Mouse (Mus musculus): ENCODE measurements around the gene H1f0. TPM values are rescaled to one million over a fixed set of nuclear protein-coding genes. Genes with fewer than 3 reads are reported as not detected.

The H1f0 gene
- polyA plus RNA-seq, 1 experiment = 111 TPM

DNA sequence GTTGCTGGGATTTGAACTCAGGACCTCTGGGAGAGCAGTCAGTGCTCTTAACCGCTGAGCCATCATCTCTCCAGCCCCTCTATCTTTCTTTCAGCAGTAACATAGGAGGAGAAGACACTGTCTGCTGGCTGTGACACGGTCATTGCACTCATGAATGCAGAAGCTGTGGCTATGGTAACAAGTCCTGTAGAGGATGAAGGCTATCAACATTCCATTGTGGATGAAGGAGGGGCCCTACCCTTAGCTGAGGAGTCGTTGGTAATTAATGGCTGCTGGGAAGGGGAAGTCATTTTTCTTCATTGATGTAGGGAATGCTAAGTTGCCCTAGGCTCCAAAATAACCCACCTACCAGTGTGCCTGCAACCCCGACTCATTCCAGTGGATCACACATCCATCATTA is 10.1 kb upstream of the H1f0 start:
- TF ChIP-seq CTCF (IDR thresholded peaks at IDR 0.05; ENCODE audit: control insufficient read depth, insufficient read depth, insufficient read length) (no peak), MAX (IDR thresholded peaks at IDR 0.05) (no peak), FOSL1 (IDR thresholded peaks at IDR 0.05; ENCODE audit: insufficient read depth, low read length, poor library complexity, severe bottlenecking) (no peak), USF1 (IDR thresholded peaks at IDR 0.05; ENCODE audit: low read depth) (no peak), MYOG (IDR thresholded peaks at IDR 0.05; ENCODE audit: control insufficient read depth, extremely low read depth, insufficient read length) (no peak), MYOD1 (IDR thresholded peaks at IDR 0.05; ENCODE audit: control insufficient read depth, insufficient read length, low read depth) (no peak), CEBPB (IDR thresholded peaks at IDR 0.05; ENCODE audit: low read depth) (no peak)
- H3K4me3 ChIP-seq (ENCODE audit: insufficient read depth, poor library complexity, severe bottlenecking) = no peak overlapping the region
- no peaks in the 10 kb centered on the region for H3K79me2 ChIP-seq (ENCODE audit: control insufficient read depth, insufficient read depth)
- H3K27me3 ChIP-seq (ENCODE audit: control insufficient read depth, insufficient read depth, insufficient read length) = peaks cover 10% of the 10 kb centered on the region
- H3K36me3 ChIP-seq (ENCODE audit: control insufficient read depth, insufficient read depth) = no peaks in the 10 kb centered on the region
- H3ac ChIP-seq (ENCODE audit: control insufficient read depth, insufficient read length, low read depth) = no peak overlapping the region
- H3K79me3 ChIP-seq (ENCODE audit: low read depth) = no peaks in the 10 kb centered on the region

DNA sequence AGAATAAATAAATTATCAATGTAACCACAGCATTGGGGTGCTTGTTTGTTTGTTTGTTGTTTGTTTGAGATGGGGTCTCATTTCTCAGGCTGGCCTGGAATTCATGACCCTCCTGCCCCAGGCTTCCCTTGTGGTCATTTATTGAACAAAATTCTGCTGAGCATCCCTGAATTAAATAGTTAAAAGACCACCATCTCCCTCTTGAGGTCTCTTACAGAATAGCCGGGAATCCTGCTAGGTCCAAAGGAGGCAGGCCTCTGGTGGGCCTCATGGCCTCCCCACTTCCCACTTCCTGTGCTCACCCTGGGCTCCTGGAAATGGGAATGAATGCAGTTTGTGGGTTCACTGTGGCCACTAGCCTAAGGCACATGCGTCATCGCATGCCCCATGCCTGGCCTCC is 9.4 kb upstream of the H1f0 start:
- Histone ChIP-seq H3K79me2 (ENCODE audit: control insufficient read depth, insufficient read depth) (no peaks in the 10 kb centered on the region), H3ac (ENCODE audit: control insufficient read depth, insufficient read length, low read depth) (no peak overlapping the region), H3K36me3 (ENCODE audit: control insufficient read depth, insufficient read depth) (no peaks in the 10 kb centered on the region), H3K79me3 (ENCODE audit: low read depth) (no peaks in the 10 kb centered on the region), H3K4me3 (ENCODE audit: insufficient read depth, poor library complexity, severe bottlenecking) (no peak overlapping the region), H3K27me3 (ENCODE audit: control insufficient read depth, insufficient read depth, insufficient read length) (peaks cover 15% of the 10 kb centered on the region)
- TF ChIP-seq FOSL1 (IDR thresholded peaks at IDR 0.05; ENCODE audit: insufficient read depth, low read length, poor library complexity, severe bottlenecking) (no peak), MYOG (IDR thresholded peaks at IDR 0.05; ENCODE audit: control insufficient read depth, extremely low read depth, insufficient read length) (no peak), MYOD1 (IDR thresholded peaks at IDR 0.05; ENCODE audit: control insufficient read depth, insufficient read length, low read depth) (no peak), USF1 (IDR thresholded peaks at IDR 0.05; ENCODE audit: low read depth) (no peak), CEBPB (IDR thresholded peaks at IDR 0.05; ENCODE audit: low read depth) (no peak), MAX (IDR thresholded peaks at IDR 0.05) (no peak), CTCF (IDR thresholded peaks at IDR 0.05; ENCODE audit: control insufficient read depth, insufficient read depth, insufficient read length) (no peak)

- Histone ChIP-seq H3K36me3 (ENCODE audit: control insufficient read depth, insufficient read depth) (no peaks in the 10 kb centered on the region), H3ac (ENCODE audit: control insufficient read depth, insufficient read length, low read depth) (no peak overlapping the region), H3K4me3 (ENCODE audit: insufficient read depth, poor library complexity, severe bottlenecking) (no peak overlapping the region), H3K79me2 (ENCODE audit: control insufficient read depth, insufficient read depth) (no peaks in the 10 kb centered on the region), H3K27me3 (ENCODE audit: control insufficient read depth, insufficient read depth, insufficient read length) (peaks cover 16% of the 10 kb centered on the region), H3K79me3 (ENCODE audit: low read depth) (no peaks in the 10 kb centered on the region)
- no peak for TF ChIP-seq FOSL1 (IDR thresholded peaks at IDR 0.05; ENCODE audit: insufficient read depth, low read length, poor library complexity, severe bottlenecking)
- no peak for TF ChIP-seq MYOD1 (IDR thresholded peaks at IDR 0.05; ENCODE audit: control insufficient read depth, insufficient read length, low read depth)
- no peak for TF ChIP-seq CTCF (IDR thresholded peaks at IDR 0.05; ENCODE audit: control insufficient read depth, insufficient read depth, insufficient read length)
- TF ChIP-seq CEBPB (IDR thresholded peaks at IDR 0.05; ENCODE audit: low read depth) = no peak
- TF ChIP-seq USF1 (IDR thresholded peaks at IDR 0.05; ENCODE audit: low read depth) = no peak
- no peak for TF ChIP-seq MYOG (IDR thresholded peaks at IDR 0.05; ENCODE audit: control insufficient read depth, extremely low read depth, insufficient read length)
- no peak for TF ChIP-seq MAX (IDR thresholded peaks at IDR 0.05)
Observed at GRCm38 (mm10) chr15:79022671-79023230, 5.5 kb upstream of the H1f0 start.

GRCm38 (mm10) chr15:79023366-79023765 is 4.9 kb upstream of the H1f0 start:
- no peak overlapping the region for H3K4me3 ChIP-seq (ENCODE audit: insufficient read depth, poor library complexity, severe bottlenecking)
- H3K36me3 ChIP-seq (ENCODE audit: control insufficient read depth, insufficient read depth) = no peaks in the 10 kb centered on the region
- peaks cover 16% of the 10 kb centered on the region for H3K27me3 ChIP-seq (ENCODE audit: control insufficient read depth, insufficient read depth, insufficient read length)
- TF ChIP-seq MAX (IDR thresholded peaks at IDR 0.05) = no peak
- no peak for TF ChIP-seq MYOG (IDR thresholded peaks at IDR 0.05; ENCODE audit: control insufficient read depth, extremely low read depth, insufficient read length)
- no peak for TF ChIP-seq MYOD1 (IDR thresholded peaks at IDR 0.05; ENCODE audit: control insufficient read depth, insufficient read length, low read depth)
- no peak for TF ChIP-seq USF1 (IDR thresholded peaks at IDR 0.05; ENCODE audit: low read depth)
- no peak for TF ChIP-seq CTCF (IDR thresholded peaks at IDR 0.05; ENCODE audit: control insufficient read depth, insufficient read depth, insufficient read length)
- no peak for TF ChIP-seq FOSL1 (IDR thresholded peaks at IDR 0.05; ENCODE audit: insufficient read depth, low read length, poor library complexity, severe bottlenecking)
- no peak for TF ChIP-seq CEBPB (IDR thresholded peaks at IDR 0.05; ENCODE audit: low read depth)
- H3K79me2 ChIP-seq (ENCODE audit: control insufficient read depth, insufficient read depth) = no peaks in the 10 kb centered on the region
- no peak overlapping the region for H3ac ChIP-seq (ENCODE audit: control insufficient read depth, insufficient read length, low read depth)
- no peaks in the 10 kb centered on the region for H3K79me3 ChIP-seq (ENCODE audit: low read depth)

DNA sequence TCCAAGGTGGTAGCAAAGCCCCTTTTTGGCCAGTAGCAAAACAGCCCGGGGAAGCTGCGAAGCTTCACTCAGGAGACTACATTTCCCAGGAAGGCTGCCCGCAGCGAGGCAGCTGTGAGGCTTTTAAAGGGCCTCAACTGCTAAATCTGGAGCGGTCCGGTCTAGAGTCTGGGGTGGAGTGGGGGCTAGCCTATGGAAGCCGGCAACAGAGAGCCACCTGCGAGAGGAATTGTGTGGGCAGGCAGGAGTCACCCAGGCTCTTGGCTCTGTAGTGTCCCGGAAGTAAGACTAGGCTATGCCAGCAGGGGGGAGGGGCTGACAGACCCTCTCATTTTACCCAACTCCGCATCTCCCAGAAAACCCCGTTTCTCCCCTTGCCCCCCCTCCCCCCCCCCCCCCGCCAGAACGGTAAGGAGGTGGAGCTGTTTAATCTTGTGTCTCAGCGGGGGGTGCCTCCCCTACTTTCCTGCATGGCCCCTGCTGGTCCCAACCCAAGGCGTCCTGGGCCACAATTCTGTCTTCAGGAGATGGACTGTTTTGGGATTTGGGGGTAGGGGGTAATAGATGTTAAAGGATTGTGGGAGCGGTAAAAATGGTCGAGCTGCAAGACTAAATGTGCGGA is 2.5 kb upstream of the H1f0 start:
- H3K4me3 ChIP-seq (ENCODE audit: insufficient read depth, poor library complexity, severe bottlenecking) = no peak overlapping the region
- TF ChIP-seq CTCF (IDR thresholded peaks at IDR 0.05; ENCODE audit: control insufficient read depth, insufficient read depth, insufficient read length) (no peak), MYOG (IDR thresholded peaks at IDR 0.05; ENCODE audit: control insufficient read depth, extremely low read depth, insufficient read length) (no peak), MAX (IDR thresholded peaks at IDR 0.05) (no peak), USF1 (IDR thresholded peaks at IDR 0.05; ENCODE audit: low read depth) (no peak), FOSL1 (IDR thresholded peaks at IDR 0.05; ENCODE audit: insufficient read depth, low read length, poor library complexity, severe bottlenecking) (no peak), MYOD1 (IDR thresholded peaks at IDR 0.05; ENCODE audit: control insufficient read depth, insufficient read length, low read depth) (no peak), CEBPB (IDR thresholded peaks at IDR 0.05; ENCODE audit: low read depth) (no peak)
- no peaks in the 10 kb centered on the region for H3K36me3 ChIP-seq (ENCODE audit: control insufficient read depth, insufficient read depth)
- H3ac ChIP-seq (ENCODE audit: control insufficient read depth, insufficient read length, low read depth) = no peak overlapping the region
- H3K79me3 ChIP-seq (ENCODE audit: low read depth) = no peaks in the 10 kb centered on the region
- peaks cover 17% of the 10 kb centered on the region for H3K79me2 ChIP-seq (ENCODE audit: control insufficient read depth, insufficient read depth)
- peaks cover 16% of the 10 kb centered on the region for H3K27me3 ChIP-seq (ENCODE audit: control insufficient read depth, insufficient read depth, insufficient read length)

All from C2C12 (cell line).